Comparison of ENCODE assay signal across 10 mouse cellular contexts in genomic region chr13:24762254-24762653, GRCm38 (mm10). TPM values are rescaled to one million over a fixed set of nuclear protein-coding genes. Genes with fewer than 3 reads are reported as not detected.
DNase-seq lines count a peak whose midpoint lies in the region; ATAC-seq and TF ChIP-seq lines count a peak whose summit lies in the region.
"Had no signal": no experiment of that assay in that cellular context is flagged by ENCODE, and none has a peak within 500 bp of the region (broad histone marks: within the 10 kb centered on the region; RNA-seq: fewer than 3 reads in every experiment).

No protein-coding gene starts in this region.

- no peak overlapping the region for H3K27ac ChIP-seq in cerebellum, adult 2 months (ENCODE audit: insufficient read depth, low read length)
- H3K27ac ChIP-seq in testis, adult 2 months (ENCODE audit: control insufficient read depth, insufficient read depth, low read depth, low read length): no peak overlapping the region; the same call in 1 of the 2 replicates
- H3K27ac ChIP-seq in liver, embryonic 11.5 days (ENCODE audit: low read depth, low read length): no peak overlapping the region
- H3K27ac ChIP-seq in stomach, postnatal 0 days (replicated peaks): no peak overlapping the region

- TF ChIP-seq EP300 in stomach, postnatal 0 days (optimal IDR thresholded peaks at IDR 0.05): no peak

- H3K36me3 ChIP-seq in testis, adult 2 months (ENCODE audit: control insufficient read depth, insufficient read depth, low read length): peaks cover 1% of the 10 kb centered on the region; the same call in 1 of the 2 replicates
- H3K36me3 ChIP-seq in liver, embryonic 11.5 days (ENCODE audit: control insufficient read depth, insufficient read depth, low read length): peaks cover 16% of the 10 kb centered on the region
- no peaks in the 10 kb centered on the region for H3K36me3 ChIP-seq in stomach, postnatal 0 days (ENCODE audit: control insufficient read depth, insufficient read depth, low read length)

- 43% methylated on average over 4 of the region's 4 CpGs for WGBS in cerebellum, adult 2 months
- WGBS in liver, embryonic 11.5 days: 28% methylated on average over 4 of the region's 4 CpGs
- 26% methylated on average over 4 of the region's 4 CpGs for WGBS in stomach, postnatal 0 days

- H3K4me2 ChIP-seq in liver, embryonic 11.5 days: peak overlapping the region; percentile 79
- peak overlapping the region; percentile 68 for H3K4me2 ChIP-seq in stomach, postnatal 0 days (replicated peaks; ENCODE audit: low read depth)

- peak overlapping the region; percentile 100 for H3K9ac ChIP-seq in liver, embryonic 11.5 days (ENCODE audit: low read depth, low read length)
- H3K9ac ChIP-seq in stomach, postnatal 0 days (ENCODE audit: low read length): peak overlapping the region; percentile 82

- peak overlapping the region; percentile 81 for H3K4me3 ChIP-seq in cerebellum, adult 2 months (replicated peaks; ENCODE audit: insufficient read depth, low read depth, low read length)
- peak overlapping the region; percentile 97; the same call in 1 of the 2 replicates for H3K4me3 ChIP-seq in testis, adult 2 months (ENCODE audit: control insufficient read depth, low read depth, low read length)
- peak overlapping the region; percentile 95 for H3K4me3 ChIP-seq in liver, embryonic 11.5 days (ENCODE audit: low read depth, low read length)
- peak overlapping the region; percentile 96 for H3K4me3 ChIP-seq in stomach, postnatal 0 days (ENCODE audit: low read depth, low read length)

- no peaks in the 10 kb centered on the region for H3K27me3 ChIP-seq in cerebellum, adult 2 months (ENCODE audit: control insufficient read depth, insufficient read depth, low read length)
- H3K27me3 ChIP-seq in testis, adult 2 months (ENCODE audit: control insufficient read depth, insufficient read depth, low read length): no peaks in the 10 kb centered on the region
- H3K27me3 ChIP-seq in liver, embryonic 11.5 days (replicated peaks; ENCODE audit: control insufficient read depth, insufficient read depth, low read length): no peaks in the 10 kb centered on the region
- H3K27me3 ChIP-seq in stomach, postnatal 0 days (ENCODE audit: control insufficient read depth, insufficient read depth, low read length): no peaks in the 10 kb centered on the region

- no peak for DNase-seq in cerebellum, adult 2 months
- no peak for DNase-seq in cerebellum, postnatal 4 days (ENCODE audit: low spot score in 2 of 2)
- DNase-seq in testis, postnatal 14 days (ENCODE audit: low spot score): no peak
- no peak for DNase-seq in liver, embryonic 11.5 days (ENCODE audit: low spot score)
- DNase-seq in stomach, postnatal 0 days (ENCODE audit: low spot score): no peak
- DNase-seq in cerebellum, adult 11 months: no peak
- DNase-seq in c-Kit-positive CD71-positive TER-119-positive erythroid progenitor cells, embryonic 14.5 days (ENCODE audit: low spot score): no peak

- H3K4me1 ChIP-seq in cerebellum, adult 2 months (ENCODE audit: control insufficient read depth, insufficient read depth, low read length): no peaks in the 10 kb centered on the region
- peaks cover 4% of the 10 kb centered on the region for H3K4me1 ChIP-seq in testis, adult 2 months (ENCODE audit: control insufficient read depth, insufficient read depth, low read length)
- peaks cover 24% of the 10 kb centered on the region for H3K4me1 ChIP-seq in liver, embryonic 11.5 days (replicated peaks; ENCODE audit: control insufficient read depth, insufficient read depth, low read length)
- H3K4me1 ChIP-seq in stomach, postnatal 0 days (replicated peaks; ENCODE audit: control insufficient read depth, insufficient read depth): no peaks in the 10 kb centered on the region

- no peaks in the 10 kb centered on the region for H3K9me3 ChIP-seq in liver, embryonic 11.5 days (ENCODE audit: control insufficient read depth, low read length)
- H3K9me3 ChIP-seq in stomach, postnatal 0 days (ENCODE audit: control insufficient read depth, low read length): no peaks in the 10 kb centered on the region

- no peak for ATAC-seq in liver, embryonic 11.5 days (replicated peaks; ENCODE audit: low FRiP score)
- 0 out of 2 replicates have a peak, but pooled peaks have one; percentile 8 for ATAC-seq in stomach, postnatal 0 days (ENCODE audit: low FRiP score, low TSS enrichment)

- no peak for TF ChIP-seq CTCF in cerebellum, adult 2 months (IDR thresholded peaks at IDR 0.05; ENCODE audit: borderline replicate concordance, insufficient read depth, low read depth, low read length)
- no peak for TF ChIP-seq CTCF in testis, adult 2 months (IDR thresholded peaks at IDR 0.05; ENCODE audit: control insufficient read depth, insufficient read depth, insufficient replicate concordance, low read depth, low read length)
- no peak for TF ChIP-seq CTCF in stomach, postnatal 0 days (IDR thresholded peaks at IDR 0.05; ENCODE audit: low read depth)

- TF ChIP-seq POLR2A in cerebellum, adult 2 months (IDR thresholded peaks at IDR 0.05; ENCODE audit: borderline replicate concordance, insufficient read depth, low read length): no peak
- no peak for TF ChIP-seq POLR2A in testis, adult 2 months (IDR thresholded peaks at IDR 0.05; ENCODE audit: control insufficient read depth, low read depth, low read length)

RNA-seq across cellular contexts. Expression of gene Gmnn, which starts 0.5 kb away (rescaled TPM):
- 7.9 and 8.3 TPM in 2 replicates for polyA plus RNA-seq in cerebellum, adult 2 months (2012; rRNA removed)
- 10.0 and 11.0 TPM in 2 replicates for polyA plus RNA-seq in testis, adult 2 months (2012; rRNA removed)
- polyA plus RNA-seq in liver, embryonic 11.5 days (2014; fragmentation: Nextera tagmentation; extraction: Ambion mirVana): 212 and 218 TPM in 2 replicates
- polyA plus RNA-seq in stomach, postnatal 0 days (2015; fragmentation: Nextera tagmentation; extraction: Ambion mirVana): 39.6 and 43.3 TPM in 2 replicates

RNA-seq across cellular contexts. Expression of gene Armh2, which starts 21.2 kb away (rescaled TPM):
- not detected in 2 replicates for polyA plus RNA-seq in cerebellum, adult 2 months (2012; rRNA removed)
- polyA plus RNA-seq in testis, adult 2 months (2012; rRNA removed): 71.8 and 82.7 TPM in 2 replicates
- polyA plus RNA-seq in liver, embryonic 11.5 days (2014; fragmentation: Nextera tagmentation; extraction: Ambion mirVana): not detected in 2 replicates
- not detected in 2 replicates for polyA plus RNA-seq in stomach, postnatal 0 days (2015; fragmentation: Nextera tagmentation; extraction: Ambion mirVana)
- polyA plus RNA-seq: large intestine, adult 2 months; urinary bladder, adult 2 months had no signal

RNA-seq across cellular contexts. Expression of gene BC005537, which starts 39.2 kb away (rescaled TPM):
- polyA plus RNA-seq in cerebellum, adult 2 months (2012; rRNA removed): 106 and 107 TPM in 2 replicates
- polyA plus RNA-seq in testis, adult 2 months (2012; rRNA removed): 51.9 and 60.0 TPM in 2 replicates
- 18.3 and 18.8 TPM in 2 replicates for polyA plus RNA-seq in liver, embryonic 11.5 days (2014; fragmentation: Nextera tagmentation; extraction: Ambion mirVana)
- 11.0 and 11.1 TPM in 2 replicates for polyA plus RNA-seq in stomach, postnatal 0 days (2015; fragmentation: Nextera tagmentation; extraction: Ambion mirVana)

Comparison
In these comparisons a context has a peak if more than half of its experiments do, and no peak if none do; other contexts are left out.
1. RNA of gene Armh2, which starts 21.2 kb away (polyA plus RNA-seq): 71.8 to 82.7 TPM in testis, adult 2 months; not detected in cerebellum, adult 2 months, not detected in liver, embryonic 11.5 days and not detected in stomach, postnatal 0 days; every median in the first group is over 10 times any median in the second.
2. Peak in every context shown above with its lines, with median percentiles within 50 percentile points of each other: H3K4me3 ChIP-seq.